Mouse (Mus musculus): Measurements from ENCODE around the gene Rab5if. TPM values are rescaled to one million over a fixed set of nuclear protein-coding genes. Genes with fewer than 3 reads are reported as not detected.

Gene Rab5if
- polyA plus RNA-seq, 1 experiment from 2014 or later: 227 TPM

- peaks cover 7% of the 10 kb centered on the region; the same call in 1 of the 2 replicates for H3K36me3 ChIP-seq (ENCODE audit: control insufficient read depth, insufficient read depth, low read length)
- TF ChIP-seq CTCF (IDR thresholded peaks at IDR 0.05; ENCODE audit: low read depth): no peak
- TF ChIP-seq EP300 (optimal IDR thresholded peaks at IDR 0.05): no peak
- H3K9me3 ChIP-seq (ENCODE audit: control insufficient read depth, low read length): no peaks in the 10 kb centered on the region
- H3K9ac ChIP-seq (ENCODE audit: low read length): no peak overlapping the region
- H3K27me3 ChIP-seq (ENCODE audit: control insufficient read depth, insufficient read depth, low read length): no peaks in the 10 kb centered on the region
- H3K4me2 ChIP-seq (replicated peaks; ENCODE audit: low read depth): no peak overlapping the region
- no peak for DNase-seq (ENCODE audit: low spot score)
- 0 out of 2 replicates have a peak, but pooled peaks cover 2% of the 10 kb centered on the region for H3K4me1 ChIP-seq (replicated peaks; ENCODE audit: control insufficient read depth, insufficient read depth)
- WGBS: 73% methylated on average over 8 of the region's 8 CpGs
- no peak overlapping the region for H3K4me3 ChIP-seq (ENCODE audit: low read depth, low read length)
- no peak for ATAC-seq (ENCODE audit: low FRiP score, low TSS enrichment)
- no peak overlapping the region for H3K27ac ChIP-seq (replicated peaks)
Observed at GRCm38 (mm10) chr2:156868994-156869393, 6.1 kb downstream of the Rab5if start.

- ATAC-seq (ENCODE audit: low FRiP score, low TSS enrichment): no peak
- 88% methylated on average over 7 of the region's 7 CpGs for WGBS
- Histone ChIP-seq H3K9me3 (ENCODE audit: control insufficient read depth, low read length) (no peaks in the 10 kb centered on the region), H3K9ac (ENCODE audit: low read length) (no peak overlapping the region), H3K4me1 (replicated peaks; ENCODE audit: control insufficient read depth, insufficient read depth) (no peaks in the 10 kb centered on the region), H3K27me3 (ENCODE audit: control insufficient read depth, insufficient read depth, low read length) (no peaks in the 10 kb centered on the region), H3K4me2 (replicated peaks; ENCODE audit: low read depth) (no peak overlapping the region), H3K36me3 (ENCODE audit: control insufficient read depth, insufficient read depth, low read length) (peaks cover 10% of the 10 kb centered on the region; the same call in 1 of the 2 replicates), H3K27ac (replicated peaks) (no peak overlapping the region), H3K4me3 (ENCODE audit: low read depth, low read length) (no peak overlapping the region)
- no peak for DNase-seq (ENCODE audit: low spot score)
- TF ChIP-seq EP300 (optimal IDR thresholded peaks at IDR 0.05) (no peak), CTCF (IDR thresholded peaks at IDR 0.05; ENCODE audit: low read depth) (no peak)
Observed at GRCm38 (mm10) chr2:156869554-156869953, 6.6 kb downstream of the Rab5if start.

DNA sequence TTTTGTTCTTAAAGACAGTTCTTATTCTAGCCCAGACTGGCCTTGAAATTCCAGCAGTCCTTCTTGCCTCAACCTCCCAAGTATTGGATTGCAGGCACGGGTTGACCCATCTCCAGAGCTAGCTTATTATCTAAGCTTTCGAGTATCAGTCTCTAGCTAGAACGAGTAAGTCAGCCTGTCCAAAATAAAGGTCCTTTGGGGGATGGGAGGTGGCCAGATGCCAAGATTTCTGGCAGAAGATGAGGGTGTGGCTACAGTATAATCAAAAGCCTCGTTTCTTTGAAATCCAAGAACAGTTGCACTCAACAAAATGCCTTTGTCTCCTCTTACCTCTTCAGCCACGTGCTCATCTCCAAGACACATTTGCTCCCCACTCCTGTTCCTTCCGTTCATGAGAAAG lies 7.6 kb downstream of the Rab5if start:
- DNase-seq (ENCODE audit: low spot score): peak; percentile 33

GRCm38 (mm10) chr2:156873629-156874028 lies 10.7 kb downstream of the Rab5if start:
- TF ChIP-seq EP300 (optimal IDR thresholded peaks at IDR 0.05): no peak
- TF ChIP-seq CTCF (IDR thresholded peaks at IDR 0.05; ENCODE audit: low read depth): peak; percentile 88
- H3K27ac ChIP-seq (replicated peaks): no peak overlapping the region
- H3K9me3 ChIP-seq (ENCODE audit: control insufficient read depth, low read length): no peaks in the 10 kb centered on the region
- ATAC-seq (ENCODE audit: low FRiP score, low TSS enrichment) (peak; percentile 54), DNase-seq (ENCODE audit: low spot score) (peak; percentile 64)
- WGBS: 19% methylated on average over 5 of the region's 5 CpGs
- H3K27me3 ChIP-seq (ENCODE audit: control insufficient read depth, insufficient read depth, low read length): no peaks in the 10 kb centered on the region
- no peaks in the 10 kb centered on the region for H3K4me1 ChIP-seq (replicated peaks; ENCODE audit: control insufficient read depth, insufficient read depth)
- no peak overlapping the region for H3K9ac ChIP-seq (ENCODE audit: low read length)
- H3K36me3 ChIP-seq (ENCODE audit: control insufficient read depth, insufficient read depth, low read length): peaks cover 14% of the 10 kb centered on the region; the same call in 1 of the 2 replicates
- H3K4me2 ChIP-seq (replicated peaks; ENCODE audit: low read depth): no peak overlapping the region
- no peak overlapping the region for H3K4me3 ChIP-seq (ENCODE audit: low read depth, low read length)

More for the DNA sequence above, 7.6 kb downstream of the Rab5if start:
- WGBS: 26% methylated on average over 6 of the region's 6 CpGs
- Histone ChIP-seq H3K4me2 (replicated peaks; ENCODE audit: low read depth) (no peak overlapping the region), H3K36me3 (ENCODE audit: control insufficient read depth, insufficient read depth, low read length) (peaks cover 15% of the 10 kb centered on the region; the same call in 1 of the 2 replicates), H3K9ac (ENCODE audit: low read length) (peak overlapping the region; percentile 23; the same call in 1 of the 2 replicates), H3K4me3 (ENCODE audit: low read depth, low read length) (no peak overlapping the region), H3K4me1 (replicated peaks; ENCODE audit: control insufficient read depth, insufficient read depth) (no peaks in the 10 kb centered on the region), H3K9me3 (ENCODE audit: control insufficient read depth, low read length) (no peaks in the 10 kb centered on the region), H3K27me3 (ENCODE audit: control insufficient read depth, insufficient read depth, low read length) (no peaks in the 10 kb centered on the region), H3K27ac (replicated peaks) (no peak overlapping the region)
- ATAC-seq (ENCODE audit: low FRiP score, low TSS enrichment): no peak
- TF ChIP-seq CTCF (IDR thresholded peaks at IDR 0.05; ENCODE audit: low read depth) (no peak), EP300 (optimal IDR thresholded peaks at IDR 0.05) (no peak)

DNA sequence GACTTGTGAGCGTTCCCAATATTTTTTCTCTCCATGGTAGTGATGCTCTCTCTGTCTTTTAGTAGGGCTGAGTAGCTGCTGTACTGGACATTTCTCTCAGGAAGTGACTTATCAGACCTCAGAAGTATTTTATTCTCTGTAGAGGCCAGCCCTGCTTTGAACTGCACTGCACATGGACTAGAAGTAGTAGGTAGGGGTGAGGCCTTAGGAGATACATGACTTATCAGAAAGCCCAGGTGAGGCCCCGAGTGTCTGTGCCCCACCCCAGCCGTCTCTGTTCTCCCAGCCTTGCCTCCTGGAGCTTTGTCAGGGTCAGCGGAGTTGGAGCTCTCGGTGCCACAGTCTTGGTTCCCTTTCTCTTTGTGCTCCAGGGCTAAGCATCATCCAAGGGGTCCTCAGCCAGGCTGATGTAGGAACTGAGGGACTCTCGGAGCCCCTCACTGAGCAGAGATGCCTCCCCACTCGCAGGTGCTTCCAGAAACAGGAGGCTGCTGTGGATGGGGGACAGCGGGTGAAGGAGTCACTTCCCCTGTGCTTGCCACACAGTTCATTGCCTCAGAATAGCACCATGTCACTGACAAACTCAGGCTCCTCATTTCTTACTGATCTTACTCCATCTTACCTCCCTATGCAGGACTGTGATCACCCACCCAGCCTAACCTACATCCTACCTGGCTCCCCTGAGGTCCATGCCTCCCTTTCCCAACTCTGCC lies 11.3 kb downstream of the Rab5if start:
- TF ChIP-seq CTCF (IDR thresholded peaks at IDR 0.05; ENCODE audit: low read depth): no peak
- TF ChIP-seq EP300 (optimal IDR thresholded peaks at IDR 0.05): no peak
- 86% methylated on average over 8 of the region's 8 CpGs for WGBS
- Histone ChIP-seq H3K27ac (replicated peaks) (no peak overlapping the region), H3K9ac (ENCODE audit: low read length) (no peak overlapping the region), H3K27me3 (ENCODE audit: control insufficient read depth, insufficient read depth, low read length) (no peaks in the 10 kb centered on the region), H3K36me3 (ENCODE audit: control insufficient read depth, insufficient read depth, low read length) (peaks cover 12% of the 10 kb centered on the region; the same call in 1 of the 2 replicates), H3K4me3 (ENCODE audit: low read depth, low read length) (no peak overlapping the region), H3K4me2 (replicated peaks; ENCODE audit: low read depth) (no peak overlapping the region), H3K4me1 (replicated peaks; ENCODE audit: control insufficient read depth, insufficient read depth) (no peaks in the 10 kb centered on the region), H3K9me3 (ENCODE audit: control insufficient read depth, low read length) (no peaks in the 10 kb centered on the region)
- no peak for DNase-seq (ENCODE audit: low spot score)
- ATAC-seq (ENCODE audit: low FRiP score, low TSS enrichment): no peak
